In genomic region chr12:86896921-86897512, GRCm38 (mm10) we compare ENCODE assay signal across 8 mouse cellular contexts. TPM values are rescaled to one million over a fixed set of nuclear protein-coding genes. Genes with fewer than 3 reads are reported as not detected.
DNase-seq lines count a peak whose midpoint lies in the region; ATAC-seq and TF ChIP-seq lines count a peak whose summit lies in the region.

No protein-coding gene starts in this region.

- no peak for TF ChIP-seq EP300 in stomach, postnatal 0 days (optimal IDR thresholded peaks at IDR 0.05)

- H3K27ac ChIP-seq in ES-E14 (ENCODE audit: insufficient read depth, low read depth, low read length, poor library complexity, severe bottlenecking), result peak overlapping the region; percentile 38; the same call in 1 of the 2 replicates
- H3K27ac ChIP-seq in forebrain, embryonic 14.5 days (ENCODE audit: low read depth, low read length), result peak overlapping the region; percentile 100
- peak overlapping the region; percentile 100 for H3K27ac ChIP-seq in lung, embryonic 16.5 days (ENCODE audit: low read length)
- H3K27ac ChIP-seq in stomach, postnatal 0 days (replicated peaks), result peak overlapping the region; percentile 97

- in situ Hi-C loops in ES-E14 (cut with MboI; ENCODE audit: low sequenced_read_pairs in 2 of 2, unreplicated experiment in 2 of 2), result no loop called here

- peaks cover 10% of the 10 kb centered on the region for H3K79me2 ChIP-seq in C2C12 (ENCODE audit: control insufficient read depth, insufficient read depth)

- no peaks in the 10 kb centered on the region for H3K79me3 ChIP-seq in C2C12 (ENCODE audit: low read depth)

- no peak for TF ChIP-seq CTCF in C2C12 (IDR thresholded peaks at IDR 0.05; ENCODE audit: control insufficient read depth, insufficient read depth, insufficient read length)
- no peak for TF ChIP-seq CTCF in stomach, postnatal 0 days (IDR thresholded peaks at IDR 0.05; ENCODE audit: low read depth)

- H3ac ChIP-seq in C2C12 (ENCODE audit: control insufficient read depth, insufficient read length, low read depth), result peak overlapping the region; percentile 2

- no peak for ATAC-seq in forebrain, embryonic 14.5 days
- no peak for ATAC-seq in lung, embryonic 16.5 days (ENCODE audit: low read depth)
- ATAC-seq in stomach, postnatal 0 days (ENCODE audit: low FRiP score, low TSS enrichment), result no peak

- H3K4me1 ChIP-seq in ES-E14 (ENCODE audit: control insufficient read depth in 2 of 2, insufficient read depth in 2 of 2, low read length in 2 of 2, poor library complexity in 1 of 2), result peaks cover 22 to 43% of the 10 kb centered on the region in 2 experiments
- peaks cover 71% of the 10 kb centered on the region for H3K4me1 ChIP-seq in forebrain, embryonic 14.5 days (ENCODE audit: control insufficient read depth, insufficient read depth, low read length)
- peaks cover 82% of the 10 kb centered on the region for H3K4me1 ChIP-seq in lung, embryonic 16.5 days (replicated peaks; ENCODE audit: control insufficient read depth, insufficient read depth, low read length)
- H3K4me1 ChIP-seq in stomach, postnatal 0 days (replicated peaks; ENCODE audit: control insufficient read depth, insufficient read depth), result peaks cover 20% of the 10 kb centered on the region

- H3K9ac ChIP-seq in ES-E14 (ENCODE audit: insufficient read depth, low read depth, low read length, poor library complexity, severe bottlenecking), result no peak overlapping the region
- peak overlapping the region; percentile 65 for H3K9ac ChIP-seq in forebrain, embryonic 14.5 days (ENCODE audit: low read length)
- H3K9ac ChIP-seq in lung, embryonic 16.5 days (ENCODE audit: low read length), result peak overlapping the region; percentile 56
- peak overlapping the region; percentile 27; the same call in 1 of the 2 replicates for H3K9ac ChIP-seq in stomach, postnatal 0 days (ENCODE audit: low read length)

- WGBS in forebrain, embryonic 14.5 days, result 6% methylated on average over 7 of the region's 7 CpGs
- WGBS in lung, embryonic 16.5 days, result 12% methylated on average over 7 of the region's 7 CpGs
- 28% methylated on average over 7 of the region's 7 CpGs for WGBS in stomach, postnatal 0 days

- H3K4me3 ChIP-seq in C2C12 (ENCODE audit: insufficient read depth, poor library complexity, severe bottlenecking) (no peak overlapping the region), ES-E14 (ENCODE audit: insufficient read depth in 1 of 2, low read depth in 1 of 2, low read length in 2 of 2, poor library complexity in 1 of 2, severe bottlenecking in 1 of 2) (no peak overlapping the region)
- H3K4me3 ChIP-seq in forebrain, embryonic 14.5 days (ENCODE audit: low read depth, low read length), result peak overlapping the region; percentile 24; the same call in 1 of the 2 replicates
- no peak overlapping the region for H3K4me3 ChIP-seq in lung, embryonic 16.5 days (ENCODE audit: low read length)
- no peak overlapping the region for H3K4me3 ChIP-seq in stomach, postnatal 0 days (ENCODE audit: low read depth, low read length)

- no peaks in the 10 kb centered on the region for H3K27me3 ChIP-seq in C2C12 (ENCODE audit: control insufficient read depth, insufficient read depth, insufficient read length)
- H3K27me3 ChIP-seq in forebrain, embryonic 14.5 days (replicated peaks; ENCODE audit: control insufficient read depth, insufficient read depth, low read length), result no peaks in the 10 kb centered on the region
- no peaks in the 10 kb centered on the region for H3K27me3 ChIP-seq in lung, embryonic 16.5 days (ENCODE audit: control insufficient read depth, insufficient read depth, low read depth, low read length)
- H3K27me3 ChIP-seq in stomach, postnatal 0 days (ENCODE audit: control insufficient read depth, insufficient read depth, low read length), result no peaks in the 10 kb centered on the region

- DNase-seq in ES-E14 (ENCODE audit: low read depth, low spot score), result no peak
- DNase-seq in forebrain, embryonic 14.5 days (ENCODE audit: low spot score), result peak; percentile 75
- DNase-seq in induced T-regulatory cell, adult 2 months (ENCODE audit: low read depth), result peak; percentile 51
- DNase-seq in stomach, postnatal 0 days (ENCODE audit: low spot score), result no peak
- DNase-seq in left cerebral cortex, adult 18-20 months (ENCODE audit: low spot score in 2 of 2), result no peak
- DNase-seq in testis, postnatal 10 days (ENCODE audit: low spot score), result no peak

- H3K36me3 ChIP-seq in C2C12 (ENCODE audit: control insufficient read depth, insufficient read depth) (no peaks in the 10 kb centered on the region), ES-E14 (ENCODE audit: control insufficient read depth, insufficient read depth, low read length, poor library complexity, severe bottlenecking) (no peaks in the 10 kb centered on the region)
- no peaks in the 10 kb centered on the region for H3K36me3 ChIP-seq in forebrain, embryonic 14.5 days (ENCODE audit: control insufficient read depth, insufficient read depth, low read length)
- H3K36me3 ChIP-seq in lung, embryonic 16.5 days (ENCODE audit: control insufficient read depth, insufficient read depth, low read length), result no peaks in the 10 kb centered on the region
- H3K36me3 ChIP-seq in stomach, postnatal 0 days (ENCODE audit: control insufficient read depth, insufficient read depth, low read length), result no peaks in the 10 kb centered on the region

- no peaks in the 10 kb centered on the region for H3K9me3 ChIP-seq in ES-E14 (ENCODE audit: control insufficient read depth, insufficient read depth, low read depth, low read length)
- no peaks in the 10 kb centered on the region for H3K9me3 ChIP-seq in forebrain, embryonic 14.5 days (replicated peaks; ENCODE audit: control insufficient read depth, low read length)
- no peaks in the 10 kb centered on the region for H3K9me3 ChIP-seq in lung, embryonic 16.5 days (ENCODE audit: control insufficient read depth, low read length)
- no peaks in the 10 kb centered on the region for H3K9me3 ChIP-seq in stomach, postnatal 0 days (ENCODE audit: control insufficient read depth, low read length)

- H3K4me2 ChIP-seq in forebrain, embryonic 14.5 days (ENCODE audit: low read length), result peak overlapping the region; percentile 61
- peak overlapping the region; percentile 39 for H3K4me2 ChIP-seq in lung, embryonic 16.5 days (ENCODE audit: low read depth, low read length)
- no peak overlapping the region for H3K4me2 ChIP-seq in stomach, postnatal 0 days (replicated peaks; ENCODE audit: low read depth)

TF ChIP-seq in C2C12, 6 proteins besides CTCF, POLR2A, EP300 and RAD21:
- TF ChIP-seq MYOG (IDR thresholded peaks at IDR 0.05; ENCODE audit: control insufficient read depth, extremely low read depth, insufficient read length) (no peak), CEBPB (IDR thresholded peaks at IDR 0.05; ENCODE audit: low read depth) (peak; percentile 99), FOSL1 (IDR thresholded peaks at IDR 0.05; ENCODE audit: insufficient read depth, low read length, poor library complexity, severe bottlenecking) (no peak), MAX (IDR thresholded peaks at IDR 0.05) (no peak), MYOD1 (IDR thresholded peaks at IDR 0.05; ENCODE audit: control insufficient read depth, insufficient read length, low read depth) (no peak), USF1 (IDR thresholded peaks at IDR 0.05; ENCODE audit: low read depth) (peak; percentile 71)

TF ChIP-seq in ES-E14, 5 proteins besides CTCF, POLR2A, EP300 and RAD21:
- no peak for TF ChIP-seq HCFC1 (IDR thresholded peaks at IDR 0.05; ENCODE audit: borderline replicate concordance, insufficient read depth, low read length)
- TF ChIP-seq ZC3H11A (IDR thresholded peaks at IDR 0.05; ENCODE audit: borderline replicate concordance, low read depth, low read length), result no peak
- no peak for TF ChIP-seq CHD2 (IDR thresholded peaks at IDR 0.05; ENCODE audit: low read depth, low read length)
- no peak for TF ChIP-seq MAFK (IDR thresholded peaks at IDR 0.05; ENCODE audit: insufficient read depth, low read depth, low read length)
- TF ChIP-seq ZNF384 (IDR thresholded peaks at IDR 0.05; ENCODE audit: low read depth, low read length), result peak; percentile 78
TF ChIP-seq in ES-E14: peak in this region for 1.

RNA-seq across cellular contexts. Expression of gene Irf2bpl, which starts 12.4 kb away (rescaled TPM):
- 49.7 TPM for polyA plus RNA-seq in C2C12 (2012; fragmentation: generic; extraction: Trizol)
- 39.5 and 43.2 TPM in 2 replicates for total RNA-seq in ES-E14 (2012; rRNA removed)
- 41.4 and 56.5 TPM in 2 replicates for polyA plus RNA-seq in forebrain, embryonic 14.5 days (2014; fragmentation: Nextera tagmentation; extraction: Ambion mirVana)
- 28.8 and 34.2 TPM in 2 replicates for polyA plus RNA-seq in lung, embryonic 16.5 days (2015; fragmentation: Nextera tagmentation; extraction: Ambion mirVana)
- 19.1 and 19.8 TPM in 2 replicates for polyA plus RNA-seq in stomach, postnatal 0 days (2015; fragmentation: Nextera tagmentation; extraction: Ambion mirVana)
- 10 to 100 TPM; 91.6 to 93.6 TPM for total RNA-seq in left cerebral cortex, adult 18-20 months (2021)

RNA-seq across cellular contexts. Expression of gene Cipc, which starts 49.8 kb away (rescaled TPM):
- 12.0 TPM for polyA plus RNA-seq in C2C12 (2012; fragmentation: generic; extraction: Trizol)
- total RNA-seq in ES-E14 (2012; rRNA removed), result 26.5 and 27.6 TPM in 2 replicates
- polyA plus RNA-seq in forebrain, embryonic 14.5 days (2014; fragmentation: Nextera tagmentation; extraction: Ambion mirVana), result 47.5 and 57.0 TPM in 2 replicates
- polyA plus RNA-seq in lung, embryonic 16.5 days (2015; fragmentation: Nextera tagmentation; extraction: Ambion mirVana), result 18.9 and 20.2 TPM in 2 replicates
- 10.1 and 10.8 TPM in 2 replicates for polyA plus RNA-seq in stomach, postnatal 0 days (2015; fragmentation: Nextera tagmentation; extraction: Ambion mirVana)
- 10 to 100 TPM; 84.0 to 86.8 TPM for total RNA-seq in left cerebral cortex, adult 18-20 months (2021)

Comparison
In these comparisons a context has a peak if more than half of its experiments do, and no peak if none do; other contexts are left out.
1. DNase-seq: peak in forebrain, embryonic 14.5 days (single experiment) and induced T-regulatory cell, adult 2 months (single experiment); none in ES-E14 (single experiment), stomach, postnatal 0 days (single experiment), left cerebral cortex, adult 18-20 months (0 of 2) and testis, postnatal 10 days (single experiment).
2. H3K27ac ChIP-seq: peak in every context shown above with its lines; median percentile 100 in forebrain, embryonic 14.5 days; 100 in lung, embryonic 16.5 days; 97 in stomach, postnatal 0 days; 38 in ES-E14.